Mouse (Mus musculus) C2C12 (cell line): ENCODE results near the gene Itgad.

Experiments used
- CEBPB ChIP-seq: IDR thresholded peaks from one replicate; pipeline ENCODE4 v1.6.1; 2011; ENCODE audit warnings: low read depth, mild to moderate bottlenecking, control low read depth, moderate library complexity
- CTCF ChIP-seq: IDR thresholded peaks from one replicate; pipeline ENCODE4 v1.5.1; 2011; ENCODE audit not compliant: control insufficient read depth, insufficient read depth, insufficient read length
- FOSL1 ChIP-seq: IDR thresholded peaks from one replicate; pipeline ENCODE4 v1.8.0; 2011; ENCODE audit warnings: mild to moderate bottlenecking, low read length; ENCODE audit not compliant: poor library complexity, insufficient read depth, severe bottlenecking
- MAX ChIP-seq: IDR thresholded peaks from one replicate; pipeline ENCODE4 v1.6.1; 2011; ENCODE audit warnings: mild to moderate bottlenecking, control low read depth
- USF1 ChIP-seq: IDR thresholded peaks from one replicate; pipeline ENCODE4 v1.6.1; 2011; ENCODE audit warnings: low read depth, mild to moderate bottlenecking, control low read depth, moderate library complexity

- TF ChIP-seq CEBPB = no peak
- TF ChIP-seq USF1 = no peak
- TF ChIP-seq CTCF = no peak
- TF ChIP-seq MAX = no peak
- TF ChIP-seq FOSL1 = no peak
Measured at GRCm38 (mm10) chr7:128244410-128245025, 90.3 kb downstream of the Itgad start.
